Mouse (Mus musculus): ENCODE results near the gene Slc50a1.

DNA sequence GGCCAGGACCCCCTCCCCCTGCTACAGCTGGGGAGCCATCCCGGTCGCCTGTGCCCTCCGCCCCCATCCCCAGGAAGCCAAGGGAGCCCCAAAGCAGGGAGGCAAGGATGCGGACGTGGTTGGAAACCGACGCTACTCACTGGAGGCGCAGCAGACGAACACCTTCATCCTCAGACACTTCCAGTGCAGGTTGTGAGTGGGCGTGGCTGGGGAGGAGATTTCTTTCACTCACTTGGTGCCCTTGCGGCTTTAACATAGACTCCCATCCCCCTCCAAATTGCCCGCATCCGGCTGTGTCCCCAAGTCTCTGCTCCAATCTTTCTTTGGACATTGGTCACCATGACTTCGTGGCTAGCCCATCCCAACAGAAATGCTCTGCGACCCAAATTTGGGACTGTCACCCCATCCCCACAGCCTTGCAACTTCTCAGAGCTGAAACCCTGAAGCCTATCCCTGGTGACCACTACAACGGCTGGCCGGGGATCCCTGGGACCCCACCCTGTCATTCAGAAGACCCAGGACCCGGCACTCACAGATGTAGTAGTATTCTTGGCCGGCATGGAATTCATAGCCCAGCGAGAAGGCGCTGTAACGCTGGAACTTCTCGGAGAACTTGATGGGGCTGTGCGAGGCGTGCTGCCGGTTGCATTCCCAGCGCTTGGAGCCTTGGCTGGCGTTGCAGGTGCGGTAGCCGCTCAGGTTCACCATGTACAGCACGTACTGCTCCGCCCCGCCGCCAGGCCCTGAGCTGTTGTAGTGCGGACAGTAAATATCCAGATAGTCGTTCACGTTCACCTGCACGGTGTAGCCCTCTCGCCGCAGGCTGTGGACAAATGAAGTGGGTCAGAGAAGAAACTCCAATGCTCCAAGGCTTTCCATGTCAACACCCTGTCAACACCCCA is 45.8 kb upstream of the Slc50a1 start:
- TF ChIP-seq CTCF (IDR thresholded peaks at IDR 0.05; ENCODE audit: low read depth) (no peak), EP300 (IDR thresholded peaks at IDR 0.05; ENCODE audit: low read depth) (no peak)
